Mouse (Mus musculus) bone marrow, adult 2 months (tissue): ENCODE results near the gene A730049H05Rik.

Experiments used
- CTCF ChIP-seq: fragments of 200-500 bp; IDR thresholded peaks from 2 replicates; pipeline ENCODE4 v1.5.1; 2011; ENCODE audit warnings: low read length, control low read depth; ENCODE audit not compliant: control insufficient read depth, insufficient read depth
- POLR2A ChIP-seq: fragments of 200-500 bp; IDR thresholded peaks from 2 replicates; pipeline ENCODE4 v1.6.1; 2011; ENCODE audit warnings: low read depth, mild to moderate bottlenecking, control low read depth, low read length, borderline replicate concordance; ENCODE audit not compliant: control insufficient read depth

DNA sequence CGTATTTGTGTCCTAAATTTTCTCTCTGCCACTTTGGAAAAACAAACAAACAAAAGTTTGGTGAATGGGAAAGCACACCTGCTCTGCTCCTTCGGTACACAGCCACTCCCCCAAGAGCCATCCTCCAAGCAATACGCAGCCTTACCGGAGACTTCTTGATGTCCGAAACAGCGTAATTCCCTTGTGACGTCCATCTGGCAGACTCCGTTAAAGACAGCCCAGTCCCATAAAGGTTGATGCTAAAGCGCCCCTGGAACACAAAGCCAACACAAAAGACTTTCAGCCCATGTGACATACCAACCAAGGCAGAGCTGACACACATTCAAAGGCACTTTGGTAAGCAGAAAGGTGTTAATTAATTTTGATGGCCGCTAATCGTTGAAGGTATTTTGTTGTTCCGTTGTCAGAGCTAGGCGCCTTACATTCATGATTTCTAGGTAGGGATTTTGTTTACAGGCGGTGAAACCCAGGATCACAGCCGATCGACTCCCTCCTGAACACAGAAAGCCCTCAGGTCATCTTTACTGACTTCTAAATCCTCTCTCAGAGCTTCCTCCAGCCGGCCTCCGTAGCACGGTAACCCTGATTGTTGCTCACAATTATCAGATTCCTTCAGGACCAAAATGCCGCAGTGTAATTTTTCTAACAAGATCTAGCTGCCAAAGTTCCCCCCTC lies 29.4 kb upstream of the A730049H05Rik start:
- no peak for TF ChIP-seq POLR2A
- TF ChIP-seq CTCF, result no peak
